Mouse (Mus musculus) bone marrow macrophage, adult 2 months (primary cell): ENCODE results near the gene Ogdh.

Experiments used
- CTCF ChIP-seq: IDR thresholded peaks from 2 replicates; pipeline ENCODE4 v1.5.1; 2012; ENCODE audit warnings: low read depth, mild to moderate bottlenecking, low read length, moderate library complexity
- POLR2A ChIP-seq: IDR thresholded peaks from 2 replicates; pipeline ENCODE4 v1.6.1; 2012; ENCODE audit warnings: mild to moderate bottlenecking, low read depth, low read length, borderline replicate concordance

DNA sequence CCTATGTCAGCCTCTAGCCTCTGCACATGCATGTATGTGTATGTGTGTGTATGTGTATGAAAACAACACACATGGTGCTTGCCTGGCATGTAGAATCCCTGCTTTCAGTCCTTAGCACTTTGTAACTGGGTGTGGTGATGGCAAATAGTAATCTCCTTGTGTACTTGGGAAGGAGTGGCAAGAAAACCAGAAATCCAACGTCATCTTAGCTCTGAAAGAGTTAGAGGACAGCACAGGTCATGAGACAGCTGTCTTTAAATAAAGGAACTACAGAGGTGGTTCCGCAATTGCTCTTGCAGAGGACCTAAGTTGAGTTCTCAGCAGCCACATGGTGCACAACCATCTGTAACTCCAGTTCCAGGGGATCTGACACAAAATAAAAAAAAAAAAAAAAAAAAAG, 8.0 kb downstream of the Ogdh start:
- TF ChIP-seq CTCF (no peak), POLR2A (no peak)
